Mouse (Mus musculus): ENCODE data around the gene Klhl8. TPM values are rescaled to one million over a fixed set of nuclear protein-coding genes. Genes with fewer than 3 reads are reported as not detected.
A peak's percentile ranks its signal among the peaks of the same experiment; 100 is the strongest.

The Klhl8 gene
- polyA plus RNA-seq, 1 experiment from 2014 or later = 6.7 TPM

DNA sequence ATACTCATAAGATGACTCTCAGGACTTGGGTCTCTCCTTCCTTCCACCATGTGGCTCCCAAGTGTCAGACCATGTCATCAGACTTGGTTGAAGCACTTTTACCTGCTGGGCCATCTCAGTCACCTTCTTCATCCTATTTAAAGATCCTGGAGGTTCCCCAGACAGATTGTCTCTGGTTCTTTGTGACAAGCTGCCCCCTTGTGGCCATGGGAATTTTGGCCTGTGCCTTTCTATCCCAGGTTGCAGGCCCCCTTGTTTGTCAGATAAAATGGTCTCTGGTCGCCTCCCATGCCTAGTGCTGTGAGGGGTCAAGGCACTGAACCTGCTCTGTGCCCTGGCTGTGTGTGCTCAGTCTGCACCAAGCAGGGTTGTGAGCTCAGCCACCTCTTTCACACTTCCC lies 67.1 kb downstream of the Klhl8 start:
- Histone ChIP-seq H3K36me3 (ENCODE audit: control insufficient read depth, insufficient read depth, low read length) (no peaks in the 10 kb centered on the region), H3K27me3 (replicated peaks; ENCODE audit: control insufficient read depth, insufficient read depth, low read length) (no peaks in the 10 kb centered on the region), H3K4me3 (ENCODE audit: low read length) (no peak overlapping the region), H3K4me2 (ENCODE audit: low read depth, low read length) (no peak overlapping the region), H3K9ac (ENCODE audit: low read depth, low read length) (no peak overlapping the region), H3K4me1 (ENCODE audit: control insufficient read depth, insufficient read depth, low read length) (no peaks in the 10 kb centered on the region), H3K27ac (ENCODE audit: low read length) (no peak overlapping the region), H3K9me3 (ENCODE audit: control insufficient read depth, low read length) (no peaks in the 10 kb centered on the region)
- WGBS = 63% methylated on average over 1 of the region's 1 CpGs
- ATAC-seq = no peak

DNA sequence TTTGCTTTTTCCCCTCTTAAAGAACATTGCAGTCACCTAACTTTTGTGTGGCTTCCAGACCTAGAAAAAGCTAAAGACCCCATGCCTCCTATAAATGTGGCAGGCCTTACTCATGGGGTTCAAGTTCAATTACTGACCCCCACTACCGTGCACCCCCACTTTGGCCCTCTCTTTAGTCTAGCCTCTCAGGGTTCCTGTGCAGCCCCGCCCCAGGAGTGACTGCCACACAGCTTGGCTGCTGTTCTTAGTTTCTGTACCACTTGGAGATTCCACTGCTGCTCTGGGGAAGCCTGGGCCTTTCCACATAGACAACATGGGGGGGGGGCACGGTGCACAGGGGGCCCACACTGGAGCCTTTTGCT lies 71.8 kb downstream of the Klhl8 start:
- peak; percentile 26; the same call in 1 of the 2 replicates for ATAC-seq
- 0 out of 2 replicates have a peak overlapping the region, but pooled peaks have one; percentile 3 for H3K27ac ChIP-seq (ENCODE audit: low read length)

DNA sequence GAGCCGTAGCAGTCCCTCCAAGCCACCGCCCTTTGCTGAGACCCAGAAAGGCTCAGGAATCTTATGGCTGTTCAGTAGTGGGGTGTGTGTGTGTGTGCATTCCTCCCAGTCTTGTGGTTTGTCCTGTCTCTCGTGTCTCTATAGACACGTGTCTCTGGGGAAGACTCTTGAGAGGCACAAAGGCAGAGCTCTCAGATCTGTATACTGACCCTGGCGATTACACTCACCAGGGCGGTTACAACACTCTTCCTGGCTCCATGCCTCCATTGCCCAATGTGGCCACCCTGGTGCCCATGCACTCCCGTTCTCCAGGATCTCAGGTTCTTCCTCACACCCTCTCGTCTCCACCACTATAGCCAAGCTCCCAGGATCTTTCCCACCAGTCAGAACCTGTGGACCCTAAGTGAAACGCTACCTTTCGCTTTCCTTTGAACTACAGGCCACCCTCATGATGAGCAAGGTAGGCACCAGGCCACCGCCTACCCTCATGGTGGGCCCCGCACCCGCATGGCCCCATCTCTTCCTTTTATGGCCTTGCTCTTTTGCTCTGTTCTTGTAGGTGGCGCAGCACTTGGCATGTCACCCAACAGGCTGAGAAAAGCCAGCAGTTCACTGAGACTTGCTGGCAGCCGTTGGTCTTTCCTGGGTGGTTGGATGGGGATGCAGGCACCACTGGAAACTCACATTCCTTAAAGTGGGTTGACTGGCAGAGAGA lies 72.4 kb downstream of the Klhl8 start:
- ATAC-seq = peak; percentile 52
- no peaks in the 10 kb centered on the region for H3K9me3 ChIP-seq (ENCODE audit: control insufficient read depth, low read length)
- H3K36me3 ChIP-seq (ENCODE audit: control insufficient read depth, insufficient read depth, low read length) = peaks cover 3% of the 10 kb centered on the region
- H3K4me2 ChIP-seq (ENCODE audit: low read depth, low read length) = no peak overlapping the region
- no peaks in the 10 kb centered on the region for H3K4me1 ChIP-seq (ENCODE audit: control insufficient read depth, insufficient read depth, low read length)
- H3K9ac ChIP-seq (ENCODE audit: low read depth, low read length) = no peak overlapping the region
- 83% methylated on average over 15 of the region's 15 CpGs for WGBS
- H3K4me3 ChIP-seq (ENCODE audit: low read length) = no peak overlapping the region
- H3K27ac ChIP-seq (ENCODE audit: low read length) = no peak overlapping the region
- no peaks in the 10 kb centered on the region for H3K27me3 ChIP-seq (replicated peaks; ENCODE audit: control insufficient read depth, insufficient read depth, low read length)

More for the DNA sequence above, 71.8 kb downstream of the Klhl8 start:
- Histone ChIP-seq H3K36me3 (ENCODE audit: control insufficient read depth, insufficient read depth, low read length) (no peaks in the 10 kb centered on the region; the same call in 1 of the 2 replicates), H3K27me3 (replicated peaks; ENCODE audit: control insufficient read depth, insufficient read depth, low read length) (no peaks in the 10 kb centered on the region), H3K9me3 (ENCODE audit: control insufficient read depth, low read length) (no peaks in the 10 kb centered on the region), H3K4me2 (ENCODE audit: low read depth, low read length) (no peak overlapping the region), H3K9ac (ENCODE audit: low read depth, low read length) (no peak overlapping the region), H3K4me1 (ENCODE audit: control insufficient read depth, insufficient read depth, low read length) (no peaks in the 10 kb centered on the region), H3K4me3 (ENCODE audit: low read length) (no peak overlapping the region)
- WGBS = 68% methylated on average over 3 of the region's 3 CpGs

DNA sequence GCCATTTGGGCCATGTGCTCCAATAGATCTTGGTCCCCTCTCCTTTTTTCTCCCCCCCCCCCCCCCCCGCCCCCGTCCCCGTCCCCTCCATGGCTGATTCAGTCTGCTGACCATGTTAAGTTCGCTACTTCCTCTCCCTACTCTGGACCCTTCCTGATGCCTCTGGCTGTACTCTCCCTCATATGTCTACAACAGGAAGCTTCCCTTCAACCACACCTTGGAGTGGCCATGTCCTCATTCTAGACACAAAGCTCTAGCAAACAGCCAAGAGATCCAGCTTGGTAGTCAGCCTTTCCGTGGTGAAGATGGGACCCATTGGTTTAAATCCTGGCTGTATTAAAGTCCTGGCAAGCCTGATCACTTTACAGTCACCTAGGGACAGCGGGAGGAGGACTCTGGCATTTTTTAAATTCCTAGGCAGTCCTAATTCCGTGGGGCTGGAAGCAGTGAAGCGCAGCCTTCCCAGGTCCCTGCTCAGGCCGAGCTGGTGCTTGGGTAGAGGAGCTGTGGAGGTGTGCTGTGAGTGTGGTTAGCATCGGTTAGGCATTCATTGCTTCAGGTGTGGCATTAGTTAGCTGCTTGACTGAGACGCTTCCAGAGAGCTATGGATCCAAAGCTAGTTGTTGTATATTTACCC lies 74.8 kb downstream of the Klhl8 start:
- Histone ChIP-seq H3K4me3 (ENCODE audit: low read length) (no peak overlapping the region), H3K27me3 (replicated peaks; ENCODE audit: control insufficient read depth, insufficient read depth, low read length) (no peaks in the 10 kb centered on the region), H3K9me3 (ENCODE audit: control insufficient read depth, low read length) (no peaks in the 10 kb centered on the region), H3K9ac (ENCODE audit: low read depth, low read length) (no peak overlapping the region), H3K36me3 (ENCODE audit: control insufficient read depth, insufficient read depth, low read length) (peaks cover 7% of the 10 kb centered on the region), H3K4me1 (ENCODE audit: control insufficient read depth, insufficient read depth, low read length) (no peaks in the 10 kb centered on the region), H3K27ac (ENCODE audit: low read length) (no peak overlapping the region), H3K4me2 (ENCODE audit: low read depth, low read length) (no peak overlapping the region)
- WGBS = 61% methylated on average over 10 of the region's 11 CpGs
- ATAC-seq = no peak

DNA sequence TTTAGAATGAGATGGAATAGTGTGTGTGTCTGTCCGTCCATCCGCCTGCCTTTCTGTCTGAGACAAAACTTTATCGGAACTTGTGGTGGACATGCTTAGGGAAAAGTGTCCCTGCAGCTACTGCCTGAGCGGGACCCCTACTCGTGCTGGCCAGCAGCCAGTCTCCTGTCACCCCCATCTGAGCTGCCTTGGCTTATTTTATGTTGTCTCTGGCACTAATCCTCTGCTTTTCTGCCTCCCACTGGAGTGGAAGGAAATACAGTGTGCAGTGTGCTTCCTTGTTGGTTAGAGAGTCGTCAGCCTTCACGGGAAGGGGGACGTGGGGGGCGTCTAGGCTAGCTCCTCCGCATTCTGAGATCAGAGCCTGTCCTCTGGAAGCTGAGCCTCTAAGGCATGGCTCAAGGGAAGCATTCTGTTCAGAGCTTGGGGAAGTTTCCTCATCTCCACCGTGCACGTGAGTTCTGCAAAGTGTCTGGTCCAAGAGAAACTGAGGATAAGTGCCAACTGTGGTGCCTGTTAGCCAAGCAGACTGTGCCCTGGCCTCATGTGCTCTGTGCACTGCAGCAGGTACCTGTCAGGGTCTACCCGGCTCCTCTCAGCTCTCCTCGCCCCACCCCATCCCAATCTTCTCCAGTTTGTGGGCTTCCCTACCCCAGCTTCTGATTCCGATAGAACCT lies 75.5 kb downstream of the Klhl8 start:
- Histone ChIP-seq H3K4me3 (ENCODE audit: low read length) (no peak overlapping the region), H3K4me1 (ENCODE audit: control insufficient read depth, insufficient read depth, low read length) (no peaks in the 10 kb centered on the region), H3K9ac (ENCODE audit: low read depth, low read length) (no peak overlapping the region), H3K4me2 (ENCODE audit: low read depth, low read length) (no peak overlapping the region), H3K9me3 (ENCODE audit: control insufficient read depth, low read length) (no peaks in the 10 kb centered on the region), H3K27ac (ENCODE audit: low read length) (no peak overlapping the region), H3K36me3 (ENCODE audit: control insufficient read depth, insufficient read depth, low read length) (peaks cover 7% of the 10 kb centered on the region), H3K27me3 (replicated peaks; ENCODE audit: control insufficient read depth, insufficient read depth, low read length) (no peaks in the 10 kb centered on the region)
- no peak for ATAC-seq
- WGBS = 84% methylated on average over 15 of the region's 15 CpGs

DNA sequence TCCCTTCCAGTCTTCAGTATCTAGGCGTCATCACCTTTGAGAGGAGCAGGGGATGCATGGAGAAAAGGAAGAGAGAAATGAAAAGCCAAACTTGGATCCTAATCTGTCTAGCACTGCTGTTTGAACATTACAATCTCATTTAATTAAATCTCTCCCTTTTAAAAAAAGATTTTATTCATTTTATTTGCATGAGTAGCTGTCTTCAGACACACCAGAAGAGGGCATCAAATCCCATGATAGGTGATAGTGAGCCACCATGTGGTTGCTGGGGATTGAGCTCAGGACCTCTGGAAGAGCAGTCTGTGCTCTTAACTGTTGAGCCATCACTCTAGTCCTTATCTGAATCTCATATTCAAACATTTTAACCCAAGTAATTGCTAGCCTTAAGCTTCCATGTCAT lies 80.2 kb downstream of the Klhl8 start:
- WGBS = 100% methylated on average over 1 of the region's 1 CpGs
- Histone ChIP-seq H3K9ac (ENCODE audit: low read depth, low read length) (no peak overlapping the region), H3K9me3 (ENCODE audit: control insufficient read depth, low read length) (no peaks in the 10 kb centered on the region), H3K4me2 (ENCODE audit: low read depth, low read length) (no peak overlapping the region), H3K4me1 (ENCODE audit: control insufficient read depth, insufficient read depth, low read length) (no peaks in the 10 kb centered on the region), H3K27me3 (replicated peaks; ENCODE audit: control insufficient read depth, insufficient read depth, low read length) (no peaks in the 10 kb centered on the region), H3K27ac (ENCODE audit: low read length) (no peak overlapping the region), H3K36me3 (ENCODE audit: control insufficient read depth, insufficient read depth, low read length) (peaks cover 7% of the 10 kb centered on the region; the same call in 1 of the 2 replicates), H3K4me3 (ENCODE audit: low read length) (no peak overlapping the region)
- no peak for ATAC-seq

DNA sequence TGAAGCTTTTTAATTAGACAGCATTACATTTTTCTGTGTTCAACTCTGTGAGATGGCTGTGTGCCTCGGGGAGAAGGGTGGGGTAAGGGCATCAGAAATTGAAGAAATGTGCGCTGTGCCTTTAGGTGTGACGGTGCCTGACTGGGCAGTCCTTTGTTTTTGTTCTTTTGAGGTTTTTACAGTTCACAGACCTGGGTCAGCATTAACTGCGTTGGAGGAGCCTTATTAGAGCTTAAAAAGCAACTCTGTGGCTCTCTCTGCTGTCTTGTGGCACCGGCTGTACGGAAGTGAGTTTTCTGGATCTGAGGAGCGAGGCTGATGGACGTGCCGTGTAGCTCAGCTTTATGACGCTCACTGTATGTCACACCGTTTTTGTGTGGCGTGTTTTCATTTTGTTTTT lies 81.9 kb downstream of the Klhl8 start:
- Histone ChIP-seq H3K36me3 (ENCODE audit: control insufficient read depth, insufficient read depth, low read length) (peaks cover 7% of the 10 kb centered on the region; the same call in 1 of the 2 replicates), H3K27ac (ENCODE audit: low read length) (no peak overlapping the region), H3K9me3 (ENCODE audit: control insufficient read depth, low read length) (no peaks in the 10 kb centered on the region), H3K4me3 (ENCODE audit: low read length) (no peak overlapping the region), H3K4me2 (ENCODE audit: low read depth, low read length) (no peak overlapping the region), H3K27me3 (replicated peaks; ENCODE audit: control insufficient read depth, insufficient read depth, low read length) (no peaks in the 10 kb centered on the region), H3K4me1 (ENCODE audit: control insufficient read depth, insufficient read depth, low read length) (no peaks in the 10 kb centered on the region; the same call in 1 of the 2 replicates), H3K9ac (ENCODE audit: low read depth, low read length) (no peak overlapping the region)
- 89% methylated on average over 12 of the region's 12 CpGs for WGBS
- no peak for ATAC-seq

DNA sequence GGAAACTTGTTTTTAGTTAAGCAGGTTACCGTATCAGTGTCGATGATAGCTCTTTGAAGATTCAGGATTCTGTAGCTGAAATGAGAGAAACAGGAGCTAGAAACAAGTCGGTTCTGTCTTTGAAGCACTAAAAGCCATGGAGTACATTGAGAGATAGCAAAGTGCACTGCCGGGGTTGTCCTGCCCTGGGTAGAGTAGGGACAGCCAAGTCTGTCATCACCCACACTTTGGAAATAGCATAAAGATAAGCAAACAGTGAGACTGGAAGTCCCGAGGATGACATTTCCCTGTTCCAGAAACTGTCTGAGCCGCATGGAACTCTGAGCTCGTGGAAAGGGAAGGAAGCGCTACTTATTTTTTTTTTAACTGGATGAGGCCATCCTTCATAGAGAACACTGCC lies 82.3 kb downstream of the Klhl8 start:
- H3K27ac ChIP-seq (ENCODE audit: low read length) = no peak overlapping the region
- H3K4me1 ChIP-seq (ENCODE audit: control insufficient read depth, insufficient read depth, low read length) = no peaks in the 10 kb centered on the region; the same call in 1 of the 2 replicates
- no peak overlapping the region for H3K9ac ChIP-seq (ENCODE audit: low read depth, low read length)
- no peak overlapping the region for H3K4me3 ChIP-seq (ENCODE audit: low read length)
- WGBS = 72% methylated on average over 8 of the region's 8 CpGs
- H3K27me3 ChIP-seq (replicated peaks; ENCODE audit: control insufficient read depth, insufficient read depth, low read length) = no peaks in the 10 kb centered on the region
- peaks cover 4% of the 10 kb centered on the region; the same call in 1 of the 2 replicates for H3K36me3 ChIP-seq (ENCODE audit: control insufficient read depth, insufficient read depth, low read length)
- no peak overlapping the region for H3K4me2 ChIP-seq (ENCODE audit: low read depth, low read length)
- no peaks in the 10 kb centered on the region for H3K9me3 ChIP-seq (ENCODE audit: control insufficient read depth, low read length)
- no peak for ATAC-seq

DNA sequence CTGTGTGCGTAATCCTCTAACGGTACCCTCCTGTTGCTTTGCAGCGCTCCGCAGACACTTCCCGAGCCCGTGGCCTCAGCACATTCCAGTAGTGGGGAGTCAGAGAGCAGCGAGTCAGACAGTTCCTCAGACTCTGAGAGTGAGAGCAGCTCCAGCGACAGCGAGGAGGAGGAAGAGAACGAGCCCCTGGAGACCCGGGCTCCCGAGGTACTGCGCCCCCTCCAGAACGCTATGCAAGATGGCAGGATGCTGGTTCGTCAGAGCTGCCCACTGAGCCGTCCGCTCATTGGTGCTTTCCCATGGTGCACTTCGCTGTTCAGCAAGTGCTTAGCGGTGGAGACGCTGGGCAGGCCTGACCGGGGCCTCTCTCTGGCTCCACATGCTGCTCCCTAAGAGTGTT lies 82.8 kb downstream of the Klhl8 start:
- Histone ChIP-seq H3K36me3 (ENCODE audit: control insufficient read depth, insufficient read depth, low read length) (0 out of 2 replicates have a peak, but pooled peaks cover under 1% of the 10 kb centered on the region), H3K27ac (ENCODE audit: low read length) (no peak overlapping the region)
- no peak for ATAC-seq

More for the DNA sequence above, 82.8 kb downstream of the Klhl8 start:
- Histone ChIP-seq H3K4me3 (ENCODE audit: low read length) (no peak overlapping the region), H3K4me1 (ENCODE audit: control insufficient read depth, insufficient read depth, low read length) (no peaks in the 10 kb centered on the region; the same call in 1 of the 2 replicates), H3K9ac (ENCODE audit: low read depth, low read length) (no peak overlapping the region), H3K4me2 (ENCODE audit: low read depth, low read length) (no peak overlapping the region), H3K9me3 (ENCODE audit: control insufficient read depth, low read length) (no peaks in the 10 kb centered on the region), H3K27me3 (replicated peaks; ENCODE audit: control insufficient read depth, insufficient read depth, low read length) (no peaks in the 10 kb centered on the region)
- WGBS = 80% methylated on average over 21 of the region's 21 CpGs

Data from intestine, embryonic 16.5 days (tissue).